Mouse (Mus musculus) spleen, embryonic (tissue): ENCODE measurements at regions not wholly inside any gene's neighbourhood (a gene's known extent, or its start where the extent isn't known, plus 50 kb on each side); places are given as distances from the start of the nearest gene placed in this dataset.

Experiments used
- CTCF ChIA-PET: fragments of 350-600 bp; sonication (Branson Sonifier 250); formaldehyde crosslinking; loops from one replicate; lab custom pipeline; 2022; lab: Charles Lee

DNA sequence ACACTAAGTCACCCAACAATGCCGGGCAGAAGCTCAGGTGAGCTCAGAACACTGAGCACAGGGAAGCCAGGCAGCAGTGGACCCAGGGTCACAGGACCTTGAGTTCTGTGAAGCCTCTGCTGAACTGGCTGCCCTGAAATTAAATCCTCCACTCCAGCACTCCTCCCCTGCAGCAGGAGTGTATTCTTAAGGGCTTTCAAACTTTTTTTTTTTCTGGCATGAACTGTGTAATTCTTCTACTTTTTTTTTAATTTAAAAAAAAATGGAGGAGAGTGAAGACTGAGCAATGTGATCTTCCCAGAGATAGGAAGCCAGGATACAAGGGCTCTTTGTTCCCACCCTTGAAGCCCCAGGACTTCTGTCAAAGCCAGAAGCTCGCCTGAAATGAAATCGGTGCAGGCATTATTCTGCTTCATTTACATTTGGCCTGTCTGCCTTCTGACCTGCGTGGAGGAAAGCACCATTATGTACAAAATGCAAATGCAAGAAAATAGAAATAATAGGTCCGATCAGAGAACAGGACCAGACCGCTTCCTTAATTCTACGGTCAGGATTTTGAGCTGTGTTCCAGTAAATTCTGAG lies 331.3 kb upstream of the Mki67 start:
- CTCF ChIA-PET: no interaction called here

DNA sequence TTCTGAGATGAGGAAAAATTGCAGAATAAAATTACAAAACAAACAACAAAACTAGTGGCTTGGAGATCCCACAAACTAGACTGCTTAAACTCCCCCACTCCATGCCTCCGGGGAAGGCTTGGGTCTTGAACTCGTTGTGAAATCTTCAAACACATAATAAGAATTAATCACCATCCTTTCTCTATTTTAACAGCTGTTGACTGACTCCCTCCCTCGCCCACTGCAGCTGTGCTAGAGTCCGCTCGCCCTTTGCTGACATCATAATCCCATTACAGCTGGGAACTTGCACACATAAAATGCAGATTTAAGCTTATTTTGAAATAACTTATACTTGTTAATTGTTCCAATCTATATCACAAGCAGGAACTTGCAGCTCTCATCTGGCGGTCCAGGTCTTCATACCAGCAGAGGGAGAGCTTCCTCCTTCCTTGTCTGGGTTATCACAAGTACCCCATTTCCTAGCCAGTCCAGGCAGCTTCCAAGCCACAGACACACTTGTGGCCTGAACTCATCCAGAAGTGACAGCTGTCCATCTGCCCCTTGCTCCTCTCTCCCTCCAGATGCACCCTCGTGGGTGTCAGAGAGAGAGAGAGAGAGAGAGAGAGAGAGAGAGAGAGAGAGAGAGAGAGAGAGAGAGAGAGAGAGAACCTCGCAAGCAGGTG lies 332.9 kb upstream of the Mki67 start:
- CTCF ChIA-PET: no interaction called here

DNA sequence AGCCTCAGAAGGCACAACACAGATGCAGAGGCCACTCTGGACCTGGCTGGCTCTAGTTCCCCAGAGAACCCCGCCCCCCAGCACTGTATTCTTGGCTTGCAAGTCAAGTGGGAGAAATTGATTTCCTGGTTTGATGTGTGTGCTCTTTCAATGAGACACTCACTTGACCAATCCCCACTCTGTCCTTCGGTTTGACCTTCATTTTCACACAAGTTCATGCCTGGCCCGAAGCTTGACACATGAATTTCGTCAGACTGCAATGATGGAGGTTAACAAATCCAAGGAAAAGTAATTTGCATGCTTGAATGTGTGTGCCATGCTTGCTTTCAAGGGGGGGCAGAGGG lies 333.4 kb upstream of the Mki67 start:
- CTCF ChIA-PET: no interaction called here

GRCm38 (mm10) chr7:136050116-136050515 lies 334.0 kb upstream of the Mki67 start:
- CTCF ChIA-PET: interaction anchor here (0.6 kb wide), 1 partner anchor 203 kb away, joined by 3 read pairs; no protein-coding TSS in a partner anchor

DNA sequence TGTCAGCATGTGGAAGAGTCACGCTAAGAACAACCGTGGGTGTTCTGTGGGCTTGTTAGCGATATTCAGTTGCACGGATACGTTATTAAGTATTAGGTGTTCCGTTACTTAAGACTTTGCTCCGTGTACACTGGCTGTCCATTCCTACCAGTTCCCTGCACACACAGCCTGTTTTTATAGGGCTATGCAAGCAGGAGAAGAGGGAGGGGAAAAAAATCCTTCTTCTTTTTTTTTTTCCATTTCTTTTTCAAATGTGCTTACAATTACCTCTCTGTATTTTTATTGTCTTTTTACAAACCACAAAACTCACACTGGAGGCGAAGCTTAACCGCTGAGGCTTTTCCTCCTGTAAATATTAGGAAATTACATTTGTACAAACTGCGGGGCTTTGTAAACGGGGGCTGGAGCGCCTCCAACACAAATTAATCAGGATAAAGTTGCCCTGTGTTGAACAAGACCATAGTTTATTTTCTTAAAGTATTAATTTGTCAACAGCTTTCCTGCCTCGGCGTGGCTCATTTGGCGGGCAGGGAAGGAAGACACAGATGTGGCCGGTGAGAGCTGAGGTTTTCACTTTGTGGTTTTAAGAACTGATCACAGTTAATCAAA lies 340.8 kb upstream of the Mki67 start:
- CTCF ChIA-PET: no interaction called here

- CTCF ChIA-PET: no interaction called here
Observed at GRCm38 (mm10) chr7:136058319-136058718, 342.2 kb upstream of the Mki67 start.

DNA sequence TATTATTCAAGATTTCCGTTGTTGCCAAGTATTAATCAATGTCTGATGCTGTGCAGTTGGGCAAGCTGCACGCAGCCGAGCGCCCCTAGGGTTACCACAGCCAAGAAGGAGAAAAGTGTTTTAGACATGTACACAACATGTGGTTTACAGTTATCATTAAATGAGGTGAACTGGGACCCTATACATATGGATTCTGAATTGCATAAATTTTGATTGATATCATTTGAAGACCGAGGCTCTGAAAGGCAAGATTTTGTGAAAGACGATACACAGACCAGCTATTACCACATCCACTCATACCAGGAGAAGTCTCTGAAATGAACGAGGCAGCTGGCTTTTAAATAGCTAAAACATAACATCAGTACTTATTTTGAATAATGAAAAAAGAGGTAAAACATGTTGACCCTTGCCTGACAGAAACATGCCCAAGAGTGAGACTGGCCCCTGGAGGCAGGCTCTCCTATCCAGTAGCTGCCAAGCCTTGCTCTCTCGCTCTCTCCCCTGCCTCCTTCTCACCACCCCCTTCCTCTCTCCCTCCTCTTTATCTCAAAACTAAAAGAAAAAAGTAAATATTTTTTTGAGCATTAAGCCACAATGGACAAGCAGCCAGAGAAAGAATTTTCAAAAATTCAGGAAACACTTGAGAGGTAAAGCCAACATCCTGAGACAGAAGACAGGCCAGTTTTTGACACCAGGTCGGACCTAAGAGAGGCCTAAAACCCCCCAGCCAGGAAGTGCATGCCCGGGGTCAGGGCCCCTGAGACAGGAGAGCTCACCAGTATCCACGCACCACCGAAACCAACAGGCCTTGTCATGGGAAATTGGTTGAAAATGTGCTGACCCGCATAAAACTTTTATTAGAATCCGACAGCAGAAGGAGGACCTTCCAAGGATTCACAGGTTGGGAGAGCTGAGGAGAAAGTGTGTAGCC lies 342.9 kb upstream of the Mki67 start:
- CTCF ChIA-PET: no interaction called here

GRCm38 (mm10) chr7:136059896-136060295 lies 343.7 kb upstream of the Mki67 start:
- CTCF ChIA-PET: no interaction called here

DNA sequence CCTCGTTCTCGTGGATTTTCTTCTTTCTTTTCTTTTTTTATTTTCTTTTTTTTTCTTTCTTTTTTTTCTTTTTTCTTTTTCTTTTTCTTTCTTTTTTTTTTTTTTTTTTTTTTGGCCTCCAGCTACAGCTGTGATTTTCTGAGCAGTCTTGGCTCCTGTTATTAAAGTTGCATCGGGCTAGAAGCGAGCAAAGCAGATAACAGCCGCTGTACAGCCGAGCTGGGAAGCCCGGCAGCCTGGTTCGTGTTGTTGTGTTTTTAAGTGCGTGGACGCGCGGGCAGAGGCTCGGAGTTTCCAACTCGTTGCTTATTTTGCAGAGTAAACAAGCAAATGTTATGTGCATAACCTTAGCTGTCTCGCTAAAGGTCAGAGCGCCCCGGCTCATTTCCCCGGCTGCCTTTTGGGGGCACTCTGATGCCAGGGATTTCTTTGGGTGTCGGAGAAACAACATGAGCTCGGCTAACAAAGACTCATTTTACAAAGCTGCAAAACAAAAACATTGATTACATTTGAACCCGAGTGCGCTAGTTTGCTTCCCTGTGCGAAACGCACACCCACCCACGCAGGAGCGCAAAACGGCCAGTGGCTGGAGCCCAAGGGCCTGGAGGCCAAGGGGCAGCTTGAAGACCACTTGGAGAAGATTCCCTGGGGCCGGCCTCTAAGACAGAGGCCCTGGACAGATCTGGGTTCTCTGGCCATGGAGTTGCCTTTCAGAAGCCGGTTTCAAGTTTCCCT lies 344.3 kb upstream of the Mki67 start:
- CTCF ChIA-PET: no interaction called here

GRCm38 (mm10) chr7:136062658-136063057 lies 346.5 kb upstream of the Mki67 start:
- CTCF ChIA-PET: no interaction called here

DNA sequence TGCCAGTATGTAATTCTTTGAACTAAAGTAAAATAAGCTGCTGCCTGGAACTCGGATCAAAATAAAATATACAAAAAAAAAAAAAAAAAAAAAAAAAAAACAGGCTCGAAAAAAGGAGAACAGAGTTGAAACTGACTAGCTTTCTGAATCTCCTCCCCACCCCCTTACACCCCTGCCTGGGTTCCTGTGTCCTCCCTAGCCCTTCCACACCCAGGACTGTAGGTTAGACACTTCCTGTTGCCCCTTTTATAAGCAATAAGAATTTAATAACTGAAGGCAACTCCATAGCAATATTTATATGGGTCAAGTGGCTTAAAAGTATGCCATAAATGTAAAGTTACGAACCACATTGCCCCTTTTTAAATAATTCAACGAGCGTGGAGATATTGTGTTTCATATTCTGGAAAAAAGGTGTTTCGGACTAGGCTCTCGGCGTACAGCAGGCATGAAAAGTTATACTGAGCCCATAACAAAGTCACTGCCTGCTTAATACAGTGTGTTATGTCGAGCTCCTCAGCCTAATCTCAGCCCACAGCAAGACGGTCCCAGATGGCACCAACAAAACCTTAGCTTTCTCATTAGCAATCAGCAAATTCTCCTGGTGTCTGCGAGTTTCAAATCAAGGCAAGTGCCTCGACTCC lies 349.0 kb upstream of the Mki67 start:
- CTCF ChIA-PET: no interaction called here

DNA sequence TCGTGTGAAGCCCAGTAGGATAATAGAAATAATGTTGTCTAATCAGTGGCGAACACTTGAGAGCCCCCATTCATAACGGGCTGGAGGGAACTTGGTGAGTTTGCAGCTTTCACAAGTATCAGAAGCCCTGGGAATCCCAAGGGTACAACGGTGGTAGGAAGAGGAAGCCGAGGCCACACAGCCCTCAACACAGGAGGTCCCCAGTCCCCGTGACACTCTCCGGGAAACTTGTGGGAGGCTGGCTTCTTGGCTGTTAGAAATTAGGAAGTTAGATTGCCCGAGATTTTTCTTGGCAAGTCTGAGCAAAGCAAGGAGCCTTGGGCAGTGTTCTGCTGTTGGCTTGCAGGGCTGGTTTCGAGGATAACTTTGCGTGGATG lies 349.5 kb upstream of the Mki67 start:
- CTCF ChIA-PET: no interaction called here

DNA sequence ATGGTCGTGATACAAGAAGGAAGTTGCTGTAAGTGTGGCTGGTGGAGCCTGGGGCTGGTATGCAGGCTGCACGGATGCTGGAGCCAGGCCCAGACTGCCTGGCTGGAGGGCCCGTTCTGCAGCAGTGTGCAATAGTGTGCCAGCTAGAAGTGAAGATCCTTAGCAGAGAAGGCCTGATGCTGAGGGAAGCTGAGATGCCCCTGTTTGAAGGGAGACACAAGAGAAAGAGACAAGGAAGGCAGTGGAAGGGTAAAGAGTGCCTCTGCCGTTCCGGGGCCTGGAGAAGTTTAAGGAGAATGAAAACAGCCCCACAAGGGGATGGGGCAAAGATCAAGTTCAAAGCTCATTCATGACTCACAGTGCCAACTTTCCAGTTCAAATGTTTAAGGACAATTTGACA lies 354.7 kb upstream of the Mki67 start:
- CTCF ChIA-PET: no interaction called here

GRCm38 (mm10) chr7:136071331-136071730 lies 355.2 kb upstream of the Mki67 start:
- CTCF ChIA-PET: no interaction called here

GRCm38 (mm10) chr7:136073265-136073799 lies 357.2 kb upstream of the Mki67 start:
- CTCF ChIA-PET: no interaction called here

- CTCF ChIA-PET: no interaction called here
Observed at GRCm38 (mm10) chr7:136074043-136074442, 357.9 kb upstream of the Mki67 start.

DNA sequence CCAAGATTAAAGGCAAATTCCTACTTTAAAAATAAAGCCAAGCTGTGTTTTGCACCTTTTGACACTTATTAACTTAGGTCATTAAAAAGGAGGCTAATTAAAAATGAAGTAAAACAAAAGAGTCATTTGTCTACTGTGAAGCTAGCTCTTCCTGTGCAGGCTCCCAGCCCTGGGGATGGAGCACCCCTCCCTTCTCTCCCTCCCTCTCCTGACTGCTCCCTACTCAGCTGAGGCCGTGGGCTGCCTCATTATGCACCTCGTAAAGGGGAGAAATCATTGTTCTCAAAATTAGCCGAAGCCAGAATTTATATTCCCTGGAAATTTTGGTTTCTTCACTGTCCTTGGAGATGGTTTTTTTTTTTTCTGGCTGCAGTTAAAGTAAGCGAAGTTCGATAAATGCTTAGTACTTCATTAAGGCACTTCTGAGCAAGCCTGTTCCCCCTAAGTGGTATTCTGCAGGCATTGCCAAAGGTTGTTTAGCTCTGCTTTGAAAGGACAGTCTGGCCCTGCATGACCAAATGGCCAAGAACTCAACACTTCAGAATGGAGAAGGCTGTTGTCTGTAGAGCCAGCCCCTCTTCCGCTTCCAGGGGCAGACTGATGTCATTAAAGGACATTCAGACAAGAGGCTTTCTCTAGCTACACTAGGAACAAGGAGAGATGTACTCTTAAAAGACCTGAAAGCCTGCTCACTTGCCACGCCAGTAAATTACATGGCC lies 365.5 kb upstream of the Mki67 start:
- CTCF ChIA-PET: no interaction called here

DNA sequence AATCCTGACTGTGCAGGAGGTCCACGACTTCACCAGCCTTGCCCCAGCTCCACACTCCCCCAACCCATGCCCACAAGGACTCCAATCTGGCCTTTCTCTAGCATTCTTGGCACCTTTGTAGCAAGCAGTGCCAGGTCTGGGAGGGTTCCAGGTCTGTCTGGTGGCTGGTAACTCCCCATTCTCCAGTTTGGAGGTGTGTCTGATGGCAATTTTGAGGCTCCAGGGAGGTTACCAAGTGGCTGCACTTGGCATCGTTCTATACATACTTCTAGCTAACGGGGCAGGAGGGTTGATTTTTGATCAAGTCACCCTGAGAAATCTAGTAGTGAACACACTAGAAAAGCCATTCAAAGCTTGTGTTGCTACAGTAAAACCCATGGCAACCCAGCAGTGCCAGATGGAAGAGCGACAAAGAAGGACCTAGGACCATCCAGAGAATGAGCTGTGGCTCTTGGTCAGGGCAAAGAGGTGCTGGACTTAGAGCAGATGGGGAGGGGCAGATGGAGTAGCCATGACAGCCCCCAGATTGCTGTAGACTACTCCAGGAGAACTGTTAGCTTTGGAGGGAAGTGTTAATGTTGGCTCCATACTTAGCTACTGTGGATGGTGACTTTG lies 366.2 kb upstream of the Mki67 start:
- CTCF ChIA-PET: no interaction called here

GRCm38 (mm10) chr7:136083005-136083404 lies 366.8 kb upstream of the Mki67 start:
- CTCF ChIA-PET: no interaction called here
